ENCODE assay signal across 19 mouse cellular contexts in the genomic region with DNA sequence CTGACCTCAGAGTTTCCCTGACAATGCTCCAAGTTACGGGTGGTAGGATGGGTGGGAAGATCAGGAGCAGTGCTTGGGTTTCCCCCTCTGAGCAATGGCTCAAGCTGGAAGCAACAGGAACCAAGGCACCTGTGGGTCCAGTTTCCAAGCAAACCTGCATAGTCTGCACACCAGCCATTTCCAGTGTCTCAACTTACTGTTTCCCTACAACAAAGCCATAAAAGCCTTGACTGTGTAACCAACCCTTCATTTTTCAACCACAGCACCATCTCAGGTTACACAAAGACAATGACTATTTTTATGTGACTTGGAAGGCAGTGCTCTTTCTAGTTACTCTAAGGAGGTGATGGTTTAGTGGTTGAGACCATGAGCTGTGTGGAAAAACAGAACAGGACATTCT.
DNase-seq lines count a peak whose midpoint lies in the region; ATAC-seq lines count a peak whose summit lies in the region.
"Had no signal": no experiment of that assay in that cellular context is flagged by ENCODE, and none has a peak within 500 bp of the region (broad histone marks: within the 10 kb centered on the region; RNA-seq: fewer than 3 reads in every experiment).

No protein-coding gene starts in this region.

- no peak for DNase-seq in kidney, postnatal 25 days
- DNase-seq in kidney, postnatal 4 days: no peak
- DNase-seq in R1 (ENCODE audit: low read depth, low spot score): peak; percentile 10
- no peak for DNase-seq in thymus, postnatal 14 days
- DNase-seq: adrenal gland, adult 8-10 months; adrenal gland, postnatal 14 days; adrenal gland, postnatal 36 days; cerebellum, adult 11-12 months; cerebellum, adult 2 months; cerebellum, adult 9-10 months; cerebellum, postnatal 10 days; cerebellum, postnatal 25 days; forebrain, postnatal 0 days had no signal

- H3K4me1 ChIP-seq in kidney, embryonic 14.5 days (ENCODE audit: control insufficient read depth, insufficient read depth, low read length): no peaks in the 10 kb centered on the region
- no peaks in the 10 kb centered on the region for H3K4me1 ChIP-seq in kidney, embryonic 16.5 days (ENCODE audit: insufficient read depth, low read length)
- H3K4me1 ChIP-seq: forebrain, embryonic 13.5 days had no signal

- no peaks in the 10 kb centered on the region for H3K27me3 ChIP-seq in kidney, embryonic 14.5 days (ENCODE audit: control insufficient read depth, insufficient read depth, low read length)
- no peaks in the 10 kb centered on the region for H3K27me3 ChIP-seq in kidney, embryonic 16.5 days (ENCODE audit: insufficient read depth, low read length)
- H3K27me3 ChIP-seq: embryonic facial prominence, embryonic 13.5 days; forebrain, embryonic 13.5 days; forebrain, embryonic 15.5 days had no signal

- H3K4me2 ChIP-seq in kidney, embryonic 14.5 days (replicated peaks; ENCODE audit: low read depth, low read length): no peak overlapping the region
- H3K4me2 ChIP-seq in kidney, embryonic 16.5 days (replicated peaks; ENCODE audit: low read depth, low read length): no peak overlapping the region
- H3K4me2 ChIP-seq: embryonic facial prominence, embryonic 13.5 days; forebrain, embryonic 13.5 days; forebrain, embryonic 15.5 days had no signal

- no peak overlapping the region for H3K4me3 ChIP-seq in kidney, embryonic 14.5 days (ENCODE audit: low read length)
- H3K4me3 ChIP-seq in kidney, embryonic 16.5 days (ENCODE audit: low read length): no peak overlapping the region
- H3K4me3 ChIP-seq: embryonic facial prominence, embryonic 13.5 days; forebrain, embryonic 13.5 days; forebrain, embryonic 15.5 days had no signal

- H3K27ac ChIP-seq in kidney, embryonic 14.5 days (ENCODE audit: low read depth, low read length): no peak overlapping the region
- no peak overlapping the region for H3K27ac ChIP-seq in kidney, embryonic 16.5 days (ENCODE audit: low read length)
- H3K27ac ChIP-seq: embryonic facial prominence, embryonic 13.5 days; forebrain, embryonic 13.5 days; forebrain, embryonic 15.5 days had no signal

- WGBS in kidney, embryonic 14.5 days: 68% methylated on average over 1 of the region's 1 CpGs
- WGBS in kidney, embryonic 16.5 days: 58% methylated on average over 1 of the region's 1 CpGs

- ATAC-seq in kidney, embryonic 14.5 days (ENCODE audit: low FRiP score, low TSS enrichment): peak; percentile 73
- peak; percentile 57; the same call in 1 of the 2 replicates for ATAC-seq in kidney, embryonic 16.5 days (ENCODE audit: low FRiP score, low TSS enrichment)
- ATAC-seq: activated CD4-positive, CD25-positive, alpha-beta regulatory T cell, adult 4 months; forebrain, embryonic 13.5 days; forebrain, embryonic 15.5 days; forebrain, postnatal 0 days had no signal

- H3K9ac ChIP-seq in kidney, embryonic 14.5 days (ENCODE audit: low read depth, low read length): no peak overlapping the region
- no peak overlapping the region for H3K9ac ChIP-seq in kidney, embryonic 16.5 days (replicated peaks; ENCODE audit: low read length)
- H3K9ac ChIP-seq: embryonic facial prominence, embryonic 13.5 days; forebrain, embryonic 13.5 days; forebrain, embryonic 15.5 days; forebrain, postnatal 0 days had no signal

- H3K9me3 ChIP-seq in kidney, embryonic 14.5 days (ENCODE audit: control insufficient read depth, low read length): no peaks in the 10 kb centered on the region
- H3K9me3 ChIP-seq in kidney, embryonic 16.5 days (ENCODE audit: low read length): no peaks in the 10 kb centered on the region
- H3K9me3 ChIP-seq: embryonic facial prominence, embryonic 13.5 days; forebrain, embryonic 13.5 days; forebrain, embryonic 15.5 days had no signal

- no peaks in the 10 kb centered on the region for H3K36me3 ChIP-seq in kidney, embryonic 14.5 days (ENCODE audit: control insufficient read depth, insufficient read depth, low read length)
- no peaks in the 10 kb centered on the region for H3K36me3 ChIP-seq in kidney, embryonic 16.5 days (ENCODE audit: insufficient read depth, low read length)
- H3K36me3 ChIP-seq: embryonic facial prominence, embryonic 13.5 days; forebrain, embryonic 15.5 days had no signal
